Mouse (Mus musculus): Measurements from ENCODE around the gene Eng.

DNA sequence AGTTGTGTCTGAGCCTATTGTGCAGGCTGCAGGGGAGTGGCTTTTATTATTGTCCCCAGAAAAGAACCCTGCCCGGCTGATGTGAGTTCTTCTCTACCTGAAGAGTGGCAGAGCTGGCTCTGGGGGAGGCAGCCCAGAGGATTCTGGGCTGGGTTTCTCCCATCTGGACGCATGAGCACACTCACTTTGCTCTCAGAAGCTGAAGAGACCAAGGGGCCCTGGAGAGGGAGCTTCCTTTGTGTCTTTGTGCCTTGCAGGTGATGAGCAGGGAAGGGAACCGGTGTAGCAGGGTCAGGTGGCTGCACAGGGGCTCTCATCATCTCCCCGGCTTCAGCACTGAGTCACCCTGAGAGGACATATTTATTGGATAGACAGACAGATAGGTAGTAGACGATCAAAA lies 15.9 kb downstream of the Eng start:
- TF ChIP-seq CTCF (IDR thresholded peaks at IDR 0.05; ENCODE audit: borderline replicate concordance, insufficient read depth, low read depth, low read length): no peak
- no peak for TF ChIP-seq POLR2A (IDR thresholded peaks at IDR 0.05; ENCODE audit: borderline replicate concordance, insufficient read depth, low read length)
